Mouse (Mus musculus) gastrocnemius, postnatal 10 days (tissue): ENCODE measurements at regions not wholly inside any gene's neighbourhood (a gene's known extent, or its start where the extent isn't known, plus 50 kb on each side); places are given as distances from the start of the nearest gene placed in this dataset.

Source experiments
- DNase-seq: peaks from one replicate; pipeline ENCODE4 v3.0.0; 2021; ENCODE audit warnings: mixed read lengths

- DNase-seq = no peak
These were observed 542.8 kb upstream of the Sox9 start for GRCm38 (mm10) chr11:112238960-112239884.

- no peak for DNase-seq
These were observed 529.5 kb upstream of the Sox9 start for GRCm38 (mm10) chr11:112252548-112252947.

- DNase-seq = no peak
These were observed 529.0 kb upstream of the Sox9 start for GRCm38 (mm10) chr11:112253061-112253460.

GRCm38 (mm10) chr11:112256326-112256725 is 525.7 kb upstream of the Sox9 start:
- no peak for DNase-seq

- DNase-seq = no peak
These were observed 517.9 kb upstream of the Sox9 start for GRCm38 (mm10) chr11:112264077-112264476.

- no peak for DNase-seq
These were observed 511.1 kb upstream of the Sox9 start for GRCm38 (mm10) chr11:112270911-112271310.

GRCm38 (mm10) chr11:112278566-112278965 is 503.5 kb upstream of the Sox9 start:
- DNase-seq = no peak

GRCm38 (mm10) chr11:112282911-112283310 is 499.1 kb upstream of the Sox9 start:
- no peak for DNase-seq

- DNase-seq = no peak
These were observed 483.1 kb upstream of the Sox9 start for GRCm38 (mm10) chr11:112298901-112299341.

GRCm38 (mm10) chr11:112303091-112303490 is 478.9 kb upstream of the Sox9 start:
- no peak for DNase-seq

- no peak for DNase-seq
These were observed 456.2 kb upstream of the Sox9 start for GRCm38 (mm10) chr11:112325850-112326249.

GRCm38 (mm10) chr11:112327606-112328005 is 454.4 kb upstream of the Sox9 start:
- DNase-seq = no peak

- no peak for DNase-seq
These were observed 436.9 kb upstream of the Sox9 start for GRCm38 (mm10) chr11:112345133-112345532.

GRCm38 (mm10) chr11:112345586-112345985 is 436.4 kb upstream of the Sox9 start:
- DNase-seq = no peak

GRCm38 (mm10) chr11:112346089-112346488 is 435.9 kb upstream of the Sox9 start:
- no peak for DNase-seq

- DNase-seq = no peak
These were observed 435.5 kb upstream of the Sox9 start for GRCm38 (mm10) chr11:112346532-112346931.

- no peak for DNase-seq
These were observed 426.7 kb upstream of the Sox9 start for GRCm38 (mm10) chr11:112355311-112355710.

- DNase-seq = no peak
These were observed 415.3 kb upstream of the Sox9 start for GRCm38 (mm10) chr11:112366715-112367114.

GRCm38 (mm10) chr11:112370941-112371340 is 411.1 kb upstream of the Sox9 start:
- DNase-seq = no peak

- DNase-seq = no peak
These were observed 382.0 kb upstream of the Sox9 start for GRCm38 (mm10) chr11:112400069-112400468.

- no peak for DNase-seq
These were observed 374.3 kb upstream of the Sox9 start for GRCm38 (mm10) chr11:112407681-112408080.

GRCm38 (mm10) chr11:112412434-112412833 is 369.6 kb upstream of the Sox9 start:
- no peak for DNase-seq

GRCm38 (mm10) chr11:112442639-112443038 is 339.4 kb upstream of the Sox9 start:
- DNase-seq = no peak

- no peak for DNase-seq
These were observed 338.1 kb upstream of the Sox9 start for GRCm38 (mm10) chr11:112443890-112444289.
